Mouse (Mus musculus): ENCODE results near the gene Gm44503.

DNA sequence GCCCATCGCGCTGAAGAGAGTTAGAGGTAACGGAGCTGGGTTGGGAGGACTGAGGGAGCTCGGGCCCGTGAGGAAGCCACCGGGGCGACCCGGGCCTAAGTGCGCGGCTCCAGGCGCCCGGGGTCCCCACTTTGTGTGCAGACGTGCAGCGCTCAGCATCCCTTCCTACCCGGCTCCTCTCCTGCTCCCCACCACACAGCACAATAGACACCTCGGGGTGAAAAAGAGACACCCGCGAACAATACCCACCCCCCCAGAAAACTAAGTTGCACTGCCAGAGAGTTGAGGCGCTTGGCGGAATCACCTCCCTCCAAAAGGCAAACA, 32.8 kb upstream of the Gm44503 start:
- TF ChIP-seq POLR2A (IDR thresholded peaks at IDR 0.05; ENCODE audit: control insufficient read depth, low read depth, low read length) (no peak), CTCF (IDR thresholded peaks at IDR 0.05; ENCODE audit: control insufficient read depth, insufficient read depth, insufficient replicate concordance, low read depth, low read length) (no peak)

All from testis, adult 2 months (tissue).